Mouse (Mus musculus) left cerebral cortex, adult 2 months (tissue): Measurements from ENCODE around the gene Slc16a10. TPM values are rescaled to one million over a fixed set of nuclear protein-coding genes. Genes with fewer than 3 reads are reported as not detected.

Experiments
- DNase-seq, 2 experiments: peaks; one replicate each; pipeline ENCODE4 v3.0.0; 2021 to 2022; ENCODE audit warnings: low spot score in 2 of 2, mixed read lengths in 1 of 2; ENCODE audit errors: extremely low spot score in 1 of 2
- H3K27ac ChIP-seq: fragments of 200-600 bp; 2 replicates; pipeline ENCODE4 v1.8.1; 2022
- H3K4me3 ChIP-seq: fragments of 200-600 bp; 2 replicates; pipeline ENCODE4 v1.8.1; 2022
- CTCF ChIP-seq: fragments of 200-600 bp; IDR thresholded peaks from 2 replicates; pipeline ENCODE4 v1.8.1; 2022; ENCODE audit warnings: antibody characterized with exemption, mild to moderate bottlenecking, moderate library complexity
- intact Hi-C: fragments of 180-260 bp; cut with DNase I; formaldehyde crosslinking; loops from one replicate; pipeline ENCODE4 v1.15.1; 2025
- total RNA-seq, 2 experiments: library from RNA; stranded (reverse); gene quantifications; 2 replicates each; pipeline ENCODE4 v1.2.3; 2021

Gene Slc16a10
- total RNA-seq, 2 experiments from 2014 or later: 2.4 to 4.1 TPM

GRCm38 (mm10) chr10:40077960-40078353, 64.1 kb downstream of the Slc16a10 start:
- intact Hi-C loops: no loop called here
- no peak overlapping the region for H3K27ac ChIP-seq
- no peak for DNase-seq
- TF ChIP-seq CTCF: no peak
- H3K4me3 ChIP-seq: no peak overlapping the region

DNA sequence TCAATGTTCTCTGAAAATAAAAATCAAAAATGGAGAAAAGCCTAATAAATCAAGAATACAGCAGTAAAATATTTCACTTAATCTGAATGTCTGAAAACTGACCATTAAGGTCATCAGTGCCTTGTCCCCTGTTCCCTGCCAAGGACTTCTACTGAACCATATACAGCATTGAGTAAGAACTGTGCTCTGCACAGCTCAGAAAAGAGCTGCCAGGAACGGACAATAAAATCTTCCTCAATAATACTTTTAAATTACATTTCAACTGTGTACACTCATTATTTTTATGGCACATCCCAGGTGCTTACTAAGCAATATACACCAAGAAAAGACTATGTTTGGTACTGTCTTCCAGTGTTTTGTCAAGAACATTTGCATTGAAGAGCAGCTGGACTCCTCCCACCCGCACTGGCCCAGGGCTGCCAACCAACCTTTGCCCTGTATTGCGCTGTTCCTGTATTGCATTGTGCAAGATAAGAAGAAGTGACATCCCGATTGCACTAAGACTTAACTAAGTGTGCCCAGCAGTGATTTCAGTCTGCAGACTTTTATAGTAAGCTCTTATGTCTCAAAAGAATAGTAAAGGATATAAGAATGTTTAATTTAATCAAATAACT, 64.6 kb downstream of the Slc16a10 start:
- Histone ChIP-seq H3K27ac (no peak overlapping the region), H3K4me3 (no peak overlapping the region)
- intact Hi-C loops: no loop called here
- DNase-seq: no peak
- TF ChIP-seq CTCF: no peak

GRCm38 (mm10) chr10:40073608-40074007, 68.5 kb downstream of the Slc16a10 start:
- no peak for TF ChIP-seq CTCF
- no peak overlapping the region for H3K27ac ChIP-seq

DNA sequence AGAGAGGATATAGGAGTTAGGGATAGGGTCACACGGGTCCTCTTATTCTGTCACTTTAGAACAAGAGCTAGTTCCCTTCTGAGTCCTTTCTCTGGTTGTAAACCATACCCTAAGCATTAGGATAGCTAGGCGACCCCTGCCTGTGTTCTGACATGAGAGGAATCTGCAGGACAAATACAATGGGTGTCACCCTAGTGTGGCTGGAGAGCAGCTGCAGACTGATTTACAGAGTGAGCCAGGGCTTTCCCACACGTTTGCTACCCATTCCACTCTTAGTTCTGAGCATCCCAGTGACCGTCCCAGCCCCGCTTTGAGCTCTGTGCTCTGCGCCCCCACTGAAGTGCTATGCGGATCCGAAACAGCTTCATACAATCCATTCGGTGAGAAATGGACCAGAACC, 71.4 kb downstream of the Slc16a10 start:
- DNase-seq: no peak
- intact Hi-C loops: no loop called here
- H3K27ac ChIP-seq: no peak overlapping the region
- TF ChIP-seq CTCF: no peak
- no peak overlapping the region for H3K4me3 ChIP-seq

More at GRCm38 (mm10) chr10:40073608-40074007, 68.5 kb downstream of the Slc16a10 start:
- no peak for DNase-seq
- no peak overlapping the region for H3K4me3 ChIP-seq
- intact Hi-C loops: no loop called here

GRCm38 (mm10) chr10:40069270-40069669, 72.8 kb downstream of the Slc16a10 start:
- intact Hi-C loops: no loop called here
- TF ChIP-seq CTCF: no peak
- peak overlapping the region; percentile 42; the same call in 1 of the 2 replicates for H3K27ac ChIP-seq
- DNase-seq: peak in 1 of 2 experiments; percentile 22
- no peak overlapping the region for H3K4me3 ChIP-seq

DNA sequence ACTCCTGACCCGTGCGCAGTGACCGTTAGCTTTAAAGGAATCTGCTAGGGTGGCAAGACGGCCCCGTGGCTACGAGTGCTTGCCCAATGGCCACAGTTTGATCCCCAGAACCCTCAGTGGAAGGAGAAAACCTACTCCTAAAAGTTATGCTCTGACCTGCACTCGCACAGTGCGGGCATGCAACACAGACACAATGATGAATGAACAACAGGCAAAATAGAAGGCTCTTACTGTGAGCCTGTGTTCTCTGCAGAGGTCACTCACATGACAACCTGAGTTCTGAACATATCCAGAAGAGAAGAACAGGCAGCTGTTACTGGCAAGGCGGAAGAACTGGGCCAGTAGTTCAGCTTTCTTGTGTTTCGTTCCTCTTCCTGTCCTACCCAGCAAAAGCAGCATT, 73.5 kb downstream of the Slc16a10 start:
- no peak for DNase-seq
- intact Hi-C loops: no loop called here
- TF ChIP-seq CTCF: no peak

DNA sequence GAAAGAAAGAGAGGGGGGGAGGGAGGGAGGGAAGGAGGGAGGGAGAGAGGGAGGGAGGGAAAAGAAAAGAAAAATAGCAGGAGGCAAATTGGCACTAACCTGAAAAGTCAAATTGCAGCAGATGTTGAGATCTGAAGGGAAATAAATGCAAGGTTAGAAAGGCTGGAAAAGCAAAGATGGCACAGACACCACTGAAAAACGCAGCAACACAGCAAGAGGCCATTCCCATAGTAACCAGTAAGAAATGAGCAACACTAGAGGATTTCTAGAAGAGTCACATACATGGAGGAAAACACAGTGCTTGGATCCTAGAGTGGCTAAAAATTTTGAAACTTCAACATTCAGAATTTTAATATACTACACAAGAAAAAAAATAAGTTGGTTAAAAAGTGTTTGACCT, 74.5 kb downstream of the Slc16a10 start:
- TF ChIP-seq CTCF: no peak

More for the DNA sequence above, 73.5 kb downstream of the Slc16a10 start:
- H3K4me3 ChIP-seq: no peak overlapping the region
- peak overlapping the region; percentile 42; the same call in 1 of the 2 replicates for H3K27ac ChIP-seq

GRCm38 (mm10) chr10:40067071-40067470, 75.0 kb downstream of the Slc16a10 start:
- no peak for DNase-seq
- H3K4me3 ChIP-seq: no peak overlapping the region
- TF ChIP-seq CTCF: no peak
- no peak overlapping the region for H3K27ac ChIP-seq
- intact Hi-C loops: no loop called here

More for the DNA sequence above, 74.5 kb downstream of the Slc16a10 start:
- no peak for DNase-seq
- no peak overlapping the region for H3K4me3 ChIP-seq
- intact Hi-C loops: no loop called here
- no peak overlapping the region for H3K27ac ChIP-seq

DNA sequence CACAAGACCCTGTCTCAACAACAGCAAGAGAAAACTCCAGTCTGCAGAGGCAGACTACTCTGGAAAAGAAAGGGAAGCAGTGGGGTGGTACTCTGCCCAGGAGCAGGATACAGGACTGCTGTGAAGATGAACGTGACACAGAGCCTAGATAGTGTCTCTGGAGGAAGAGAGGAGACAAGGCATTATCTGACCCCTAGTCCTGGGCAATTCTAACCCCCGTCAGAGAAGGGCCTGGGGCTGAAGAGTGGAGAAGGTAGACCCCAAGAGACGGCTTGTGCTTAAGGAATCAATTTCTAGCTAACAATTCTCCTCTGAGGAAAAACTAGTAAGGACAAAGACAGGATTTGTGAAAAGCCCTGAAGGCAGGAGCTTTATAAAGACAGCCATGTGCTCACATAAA, 76.7 kb downstream of the Slc16a10 start:
- H3K27ac ChIP-seq: no peak overlapping the region
- no peak for DNase-seq
- intact Hi-C loops: no loop called here
- H3K4me3 ChIP-seq: no peak overlapping the region
- TF ChIP-seq CTCF: no peak

DNA sequence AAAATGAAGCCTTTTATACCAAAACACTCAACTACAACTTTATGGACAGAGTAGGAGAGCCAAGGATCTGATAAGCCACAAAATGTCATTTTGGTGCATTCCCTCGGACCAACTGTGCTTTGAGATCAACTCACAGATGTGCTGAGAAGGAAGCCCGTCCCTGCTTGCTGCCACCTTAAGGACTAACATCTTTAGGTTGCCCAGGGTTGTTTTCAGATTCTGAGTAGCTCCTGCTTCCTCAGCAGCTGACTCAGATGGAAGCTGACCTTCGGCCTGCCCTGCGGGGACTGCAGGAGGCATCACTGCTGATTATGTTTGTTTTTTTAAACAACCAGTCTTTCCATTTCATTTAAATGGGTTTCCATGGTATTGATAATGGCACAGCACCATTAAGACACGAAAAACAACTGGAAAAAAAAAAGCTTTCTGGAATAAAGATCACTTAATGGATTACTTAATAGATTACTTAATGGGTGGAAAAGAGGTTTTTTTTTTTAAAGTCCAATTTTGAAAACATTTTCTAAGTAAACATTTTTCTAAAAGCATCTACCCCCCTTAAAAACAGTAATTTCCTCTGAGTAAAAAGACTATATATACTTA, 78.7 kb downstream of the Slc16a10 start:
- DNase-seq: no peak
- Histone ChIP-seq H3K27ac (no peak overlapping the region), H3K4me3 (no peak overlapping the region)
- intact Hi-C loops: no loop called here
- TF ChIP-seq CTCF: no peak

DNA sequence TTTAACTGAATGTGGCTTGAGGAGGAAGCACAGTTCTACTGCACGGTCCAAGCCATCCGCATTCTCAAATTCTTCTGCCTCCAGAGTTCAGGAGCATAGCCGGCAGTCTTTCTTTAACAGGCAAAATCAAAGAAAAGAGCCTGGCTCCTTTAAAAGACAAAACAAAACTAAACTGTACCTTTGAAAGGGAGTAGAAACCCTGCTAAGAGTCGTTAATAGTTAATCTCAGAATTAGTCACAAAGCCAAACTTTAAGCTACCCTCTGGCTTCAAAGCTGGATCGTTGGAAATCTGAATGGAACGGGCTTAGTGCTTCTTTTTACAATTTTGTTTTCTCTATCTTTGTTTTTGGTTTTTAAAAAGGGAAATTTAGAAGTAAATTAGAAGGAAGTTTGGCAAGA, 79.2 kb downstream of the Slc16a10 start:
- Histone ChIP-seq H3K27ac (no peak overlapping the region), H3K4me3 (no peak overlapping the region)
- intact Hi-C loops: no loop called here
- TF ChIP-seq CTCF: no peak
- DNase-seq: no peak

- Histone ChIP-seq H3K4me3 (no peak overlapping the region), H3K27ac (no peak overlapping the region)
- no peak for DNase-seq
- TF ChIP-seq CTCF: no peak
- intact Hi-C loops: no loop called here
Observed at GRCm38 (mm10) chr10:40061926-40062325, 80.1 kb downstream of the Slc16a10 start.

DNA sequence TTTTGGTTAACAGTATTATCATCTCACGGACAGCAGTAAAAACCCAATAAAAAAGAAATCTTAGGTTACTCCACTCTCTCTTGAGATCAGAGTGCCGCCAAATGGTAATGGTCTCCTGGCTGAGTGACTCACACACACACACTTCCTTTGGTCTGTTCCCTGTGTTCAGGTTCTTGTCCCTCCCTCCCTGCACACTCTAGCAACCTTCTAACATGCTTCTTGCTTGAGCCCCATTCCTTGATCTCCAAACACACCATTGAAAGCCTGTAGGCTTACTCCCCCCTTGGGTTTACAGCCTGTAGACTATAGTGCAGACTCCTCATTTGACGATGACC, 83.3 kb downstream of the Slc16a10 start:
- Histone ChIP-seq H3K27ac (no peak overlapping the region), H3K4me3 (no peak overlapping the region)
- DNase-seq: no peak
- TF ChIP-seq CTCF: no peak
- intact Hi-C loops: no loop called here
